Mouse (Mus musculus): Measurements from ENCODE around the gene Scgb1b12. TPM values are rescaled to one million over a fixed set of nuclear protein-coding genes. Genes with fewer than 3 reads are reported as not detected.

The Scgb1b12 gene
- not detected in 2 replicates for polyA plus RNA-seq (2015; fragmentation: Nextera tagmentation; extraction: Ambion mirVana)

DNA sequence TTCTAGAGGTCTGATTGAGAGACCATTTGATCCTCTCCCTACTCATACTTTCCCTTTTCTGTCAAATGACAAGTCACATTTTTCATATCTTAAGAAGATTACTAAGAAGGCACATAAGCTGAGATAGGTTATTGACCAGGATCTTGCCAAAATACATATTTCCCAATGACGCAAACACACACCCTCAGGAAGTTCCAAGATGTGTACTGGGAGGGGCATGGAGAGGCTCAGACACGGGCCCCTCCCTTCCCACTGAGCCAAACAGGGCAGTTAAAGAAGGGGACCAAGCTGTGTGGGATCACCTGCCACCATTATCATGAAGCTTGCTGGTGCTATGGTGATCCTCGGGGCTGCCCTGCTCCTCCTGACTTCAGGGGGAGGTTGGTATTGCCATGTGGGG lies at the start of gene Scgb1b12:
Gene Scgb1b12 (plus strand): TSS at position 301 of the 400 bp plus-strand sequence.

DNA sequence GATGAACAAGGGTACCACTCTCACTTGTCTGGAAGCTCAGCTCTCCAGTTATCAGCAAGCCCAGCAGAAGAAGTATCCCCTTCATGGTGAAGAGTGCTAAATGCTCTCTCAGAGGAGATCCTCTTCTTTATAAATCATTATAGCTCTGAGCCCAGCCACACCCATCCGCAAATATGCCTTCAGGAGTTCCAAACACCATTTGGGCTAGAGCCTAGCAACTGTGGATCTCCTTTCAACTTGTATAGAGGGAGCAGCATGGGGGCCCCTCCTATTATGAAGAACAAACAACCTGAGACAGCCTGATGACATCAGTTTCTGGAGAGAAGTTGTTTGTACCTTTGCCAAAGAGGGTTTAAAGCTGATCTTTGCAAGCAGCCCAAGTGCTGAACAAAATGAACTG lies 6.8 kb upstream of the Scgb1b12 start, which contains the start of gene Scgb2b12:
Gene Scgb2b12 (minus strand): TSS at position 101 of the 400 bp plus-strand sequence.

Other genes with a start within 250 kb of the Scgb1b12 start
- gene Scgb1b10, start 233.3 kb upstream of the Scgb1b12 start, polyA plus RNA-seq (2015; fragmentation: Nextera tagmentation; extraction: Ambion mirVana): not detected in 2 replicates
- not detected in 2 replicates for gene Scgb2b11, start 123.0 kb upstream of the Scgb1b12 start, polyA plus RNA-seq (2015; fragmentation: Nextera tagmentation; extraction: Ambion mirVana)
- gene Scgb1b11, start 111.3 kb upstream of the Scgb1b12 start, polyA plus RNA-seq (2015; fragmentation: Nextera tagmentation; extraction: Ambion mirVana): not detected in 2 replicates
- not detected in 2 replicates for gene Scgb2b12, start 6.9 kb upstream of the Scgb1b12 start, polyA plus RNA-seq (2015; fragmentation: Nextera tagmentation; extraction: Ambion mirVana)
- not detected in 2 replicates for gene Scgb1b29, start 107.4 kb downstream of the Scgb1b12 start, polyA plus RNA-seq (2015; fragmentation: Nextera tagmentation; extraction: Ambion mirVana)